Mouse (Mus musculus) CH12.LX (cell line): Measurements from ENCODE around the gene Taar1. TPM values are rescaled to one million over a fixed set of nuclear protein-coding genes. Genes with fewer than 3 reads are reported as not detected.

ENCODE experiments used
- DNase-seq: peaks from one replicate; pipeline ENCODE4 v3.0.0-alpha.2; 2013; ENCODE audit errors: extremely low read depth
- H3K27ac ChIP-seq: 2 replicates; pipeline ENCODE4 v1.5.1; 2012; ENCODE audit warnings: low read depth, mild to moderate bottlenecking, control low read depth, moderate library complexity; ENCODE audit not compliant: insufficient read depth
- H3K27me3 ChIP-seq: replicated peaks from 2 replicates; pipeline ENCODE3; 2012; ENCODE audit warnings: inconsistent platforms
- H3K36me3 ChIP-seq, 2 experiments: replicated peaks in 1 of 2; 2 replicates each; pipeline versions ENCODE3 to v1.6.1; 2012; ENCODE audit warnings: inconsistent platforms in 1 of 2, low read length in 1 of 2, mild to moderate bottlenecking in 1 of 2, mixed read lengths in 1 of 2, moderate library complexity in 1 of 2; ENCODE audit not compliant: control insufficient read depth in 1 of 2, insufficient read depth in 1 of 2
- H3K4me1 ChIP-seq, 2 experiments: 2 replicates each; pipeline ENCODE4 v1.6.1; 2012; ENCODE audit warnings: inconsistent platforms in 1 of 2, moderate library complexity in 1 of 2; ENCODE audit not compliant: insufficient read depth in 2 of 2, control insufficient read depth in 1 of 2
- H3K4me2 ChIP-seq: 2 replicates; pipeline ENCODE4 v1.6.1; 2012; ENCODE audit warnings: low read depth, mild to moderate bottlenecking, control low read depth; ENCODE audit not compliant: poor library complexity, insufficient read depth, severe bottlenecking
- H3K4me3 ChIP-seq, 3 experiments: fragments of 150-350 bp in 1 of 3; sonication (generic) in 1 of 3; replicated peaks in 1 of 3; 2 replicates each; pipeline versions ENCODE3 to v1.5.1; 2011 to 2012; ENCODE audit warnings: low read depth in 2 of 3, low read length in 2 of 3, mild to moderate bottlenecking in 2 of 3, moderate library complexity in 2 of 3, control low read depth in 1 of 3, improper control_type of control experiment in 1 of 3, inconsistent platforms in 1 of 3, mixed read lengths in 1 of 3; ENCODE audit not compliant: poor library complexity in 1 of 3
- H3K79me2 ChIP-seq: replicated peaks from 2 replicates; pipeline ENCODE4 v1.6.1; 2012; ENCODE audit warnings: mild to moderate bottlenecking, moderate library complexity; ENCODE audit not compliant: control insufficient read depth, poor library complexity, insufficient read depth, severe bottlenecking; ENCODE audit errors: extremely low read depth
- H3K9ac ChIP-seq: 2 replicates; pipeline ENCODE4 v1.6.1; 2012; ENCODE audit warnings: low read depth, mild to moderate bottlenecking, control low read depth, moderate library complexity; ENCODE audit not compliant: insufficient read depth
- H3K9me3 ChIP-seq: replicated peaks from 2 replicates; pipeline ENCODE3; 2012; ENCODE audit warnings: low read length, inconsistent platforms, mixed read lengths
- CHD1 ChIP-seq: IDR thresholded peaks from 2 replicates; pipeline ENCODE4 v1.6.1; 2012; ENCODE audit warnings: low read depth, low read length, improper control_type of control experiment, inconsistent platforms
- CHD2 ChIP-seq: IDR thresholded peaks from 2 replicates; pipeline ENCODE4 v1.6.1; 2011; ENCODE audit warnings: low read length, improper control_type of control experiment
- CTCF ChIP-seq, 2 experiments: IDR thresholded peaks in 1 of 2; conservative IDR thresholded peaks in 1 of 2; 2 replicates each; pipeline ENCODE4 v1.5.1; 2011 to 2012; ENCODE audit warnings: low read depth in 2 of 2, low read length in 2 of 2, improper control_type of control experiment in 1 of 2, inconsistent platforms in 1 of 2, mild to moderate bottlenecking in 1 of 2, moderate library complexity in 1 of 2
- E2F4 ChIP-seq: IDR thresholded peaks from 2 replicates; pipeline ENCODE4 v1.6.1; 2011; ENCODE audit warnings: low read depth, low read length, improper control_type of control experiment; ENCODE audit not compliant: insufficient replicate concordance
- ELF1 ChIP-seq: IDR thresholded peaks from 2 replicates; pipeline ENCODE4 v1.6.1; 2014; ENCODE audit warnings: low read depth, mild to moderate bottlenecking, inconsistent platforms, low read length, improper control_type of control experiment
- EP300 ChIP-seq: IDR thresholded peaks from 2 replicates; pipeline ENCODE4 v1.6.1; 2011; ENCODE audit warnings: low read length, improper control_type of control experiment
- HCFC1 ChIP-seq: IDR thresholded peaks from 2 replicates; pipeline ENCODE4 v1.6.1; 2012; ENCODE audit warnings: low read depth, mild to moderate bottlenecking, inconsistent platforms, low read length, improper control_type of control experiment
- IRF4 ChIP-seq: IDR thresholded peaks from 2 replicates; pipeline ENCODE4 v1.6.1; 2014; ENCODE audit warnings: low read depth, mild to moderate bottlenecking, inconsistent platforms, low read length, improper control_type of control experiment
- JUN ChIP-seq: IDR thresholded peaks from 2 replicates; pipeline ENCODE4 v1.6.1; 2011; ENCODE audit warnings: low read depth, mild to moderate bottlenecking, low read length, improper control_type of control experiment, moderate library complexity; ENCODE audit not compliant: insufficient read depth
- MAX ChIP-seq: IDR thresholded peaks from 2 replicates; pipeline ENCODE4 v1.6.1; 2011; ENCODE audit warnings: low read length, improper control_type of control experiment
- MAZ ChIP-seq: IDR thresholded peaks from 2 replicates; pipeline ENCODE4 v1.6.1; 2012; ENCODE audit warnings: low read depth, mild to moderate bottlenecking, inconsistent platforms, low read length, improper control_type of control experiment, moderate library complexity
- MEF2A ChIP-seq: IDR thresholded peaks from 2 replicates; pipeline ENCODE4 v1.6.1; 2014; ENCODE audit warnings: low read depth, mild to moderate bottlenecking, inconsistent platforms, low read length, improper control_type of control experiment, borderline replicate concordance
- MXI1 ChIP-seq: IDR thresholded peaks from 2 replicates; pipeline ENCODE4 v1.6.1; 2011; ENCODE audit warnings: mild to moderate bottlenecking, low read depth, low read length, improper control_type of control experiment
- MYC ChIP-seq: IDR thresholded peaks from 2 replicates; pipeline ENCODE4 v1.6.1; 2011; ENCODE audit warnings: low read depth, mild to moderate bottlenecking, improper control_type of control experiment, low read length
- NELFE ChIP-seq: IDR thresholded peaks from 2 replicates; pipeline ENCODE4 v1.6.1; 2011; ENCODE audit warnings: low read depth, low read length, improper control_type of control experiment
- PAX5 ChIP-seq: IDR thresholded peaks from 2 replicates; pipeline ENCODE4 v1.6.1; 2012; ENCODE audit warnings: low read length, inconsistent platforms, mixed read lengths
- POLR2A ChIP-seq: IDR thresholded peaks from 2 replicates; pipeline ENCODE4 v1.6.1; 2011; ENCODE audit warnings: low read depth, mild to moderate bottlenecking, improper control_type of control experiment, low read length
- POLR2AphosphoS2 ChIP-seq: IDR thresholded peaks from 2 replicates; pipeline ENCODE4 v1.6.1; 2011; ENCODE audit warnings: low read depth, low read length, improper control_type of control experiment
- RAD21 ChIP-seq: IDR thresholded peaks from 2 replicates; pipeline ENCODE4 v1.6.1; 2011; ENCODE audit warnings: low read depth, mild to moderate bottlenecking, low read length, improper control_type of control experiment, moderate library complexity
- SIN3A ChIP-seq: IDR thresholded peaks from 2 replicates; pipeline ENCODE4 v1.6.1; 2012; ENCODE audit warnings: low read length, improper control_type of control experiment, inconsistent platforms
- SMC3 ChIP-seq: IDR thresholded peaks from 2 replicates; pipeline ENCODE4 v1.6.1; 2011; ENCODE audit warnings: low read depth, low read length, improper control_type of control experiment
- TBP ChIP-seq: conservative IDR thresholded peaks from 2 replicates; pipeline ENCODE4 v1.6.1; 2011; ENCODE audit warnings: low read depth, low read length, improper control_type of control experiment
- TCF12 ChIP-seq: IDR thresholded peaks from 2 replicates; pipeline ENCODE4 v1.6.1; 2014; ENCODE audit warnings: low read depth, mild to moderate bottlenecking, inconsistent platforms, low read length, improper control_type of control experiment
- USF1 ChIP-seq: IDR thresholded peaks from 2 replicates; pipeline ENCODE4 v1.6.1; 2014; ENCODE audit warnings: low read depth, mild to moderate bottlenecking, inconsistent platforms, low read length, improper control_type of control experiment
- USF2 ChIP-seq: conservative IDR thresholded peaks from 2 replicates; pipeline ENCODE4 v1.6.1; 2011; ENCODE audit warnings: low read depth, low read length, improper control_type of control experiment
- ZC3H11A ChIP-seq: IDR thresholded peaks from 2 replicates; pipeline ENCODE4 v1.6.1; 2012; ENCODE audit warnings: low read depth, mild to moderate bottlenecking, inconsistent platforms, low read length, improper control_type of control experiment
- ZMIZ1 ChIP-seq: IDR thresholded peaks from 2 replicates; pipeline ENCODE4 v1.6.1; 2012; ENCODE audit warnings: low read depth, mild to moderate bottlenecking, inconsistent platforms, low read length, improper control_type of control experiment
- ZNF384 ChIP-seq: IDR thresholded peaks from 2 replicates; pipeline ENCODE4 v1.6.1; 2012; ENCODE audit warnings: low read depth, low read length, improper control_type of control experiment, inconsistent platforms
- dilution Hi-C: fragments of 300-500 bp; cut with MboI; formaldehyde crosslinking; loops from 2 replicates; pipeline ENCODE4 v1.14.3; 2020; ENCODE audit warnings: low sequenced_read_pairs; ENCODE audit not compliant: extremely low pct_unique_long_range_greater_than_20kb, extremely low pct_ligation_motif_present
- in situ Hi-C: fragments of 300-500 bp; cut with MboI; formaldehyde crosslinking; loops from 3 replicates; pipeline ENCODE4 v1.14.3; 2019; ENCODE audit warnings: low sequenced_read_pairs, low pct_ligation_motif_present, low pct_unique_long_range_greater_than_20kb, mixed read lengths
- polyA plus RNA-seq: library from polyadenylated mRNA; unstranded; fragments of >175 nt; gene quantifications from 2 replicates; pipeline ENCODE4 v1.2.1, GENCODE M21; 2012; ENCODE audit warnings: low read depth; ENCODE audit not compliant: insufficient read length
- total RNA-seq, 2 experiments: library from RNA; depleted of rRNA; stranded (reverse); fragments of 300-350 nt in 1 of 2; fragments of >200 nt in 1 of 2; gene quantifications; 2 replicates each; pipeline ENCODE4 v1.2.3; 2012 to 2014

The Taar1 gene
- total and polyA plus RNA-seq, 3 experiments = not detected

GRCm38 (mm10) chr10:23894601-23895349, 25.4 kb upstream of the Taar1 start, which contains the start of gene Vnn1:
Gene Vnn1 (plus strand): TSS chr10:23894688.
- no peak for DNase-seq
- Histone ChIP-seq H3K27ac (no peak within 1 kb of the TSS), H3K27me3 (no peaks in the 10 kb centered on the region), H3K36me3 (no peaks in the 10 kb centered on the region), H3K9ac (no peak within 1 kb of the TSS), H3K4me3 (no peak within 1 kb of the TSS), H3K4me1 (no peaks in the 10 kb centered on the region), H3K79me2 (no peaks in the 10 kb centered on the region), H3K4me2 (no peak within 1 kb of the TSS), H3K9me3 (peaks cover 7% of the 10 kb centered on the region)
- in situ Hi-C loops = no loop called here
- dilution Hi-C loops = no loop called here
- no peak for TF ChIP-seq USF1
- TF ChIP-seq CHD1 = no peak
- TF ChIP-seq CHD2 = no peak
- TF ChIP-seq EP300 = no peak
- no peak for TF ChIP-seq ZC3H11A
- TF ChIP-seq HCFC1 = no peak
- no peak for TF ChIP-seq E2F4
- TF ChIP-seq ZMIZ1 = no peak
- TF ChIP-seq ELF1 = no peak
- no peak for TF ChIP-seq IRF4
- TF ChIP-seq SMC3 = no peak
- no peak for TF ChIP-seq MAZ
- no peak for TF ChIP-seq TBP
- no peak for TF ChIP-seq RAD21
- no peak for TF ChIP-seq POLR2AphosphoS2
- no peak for TF ChIP-seq MXI1
- TF ChIP-seq POLR2A = no peak
- TF ChIP-seq MEF2A = no peak
- TF ChIP-seq ZNF384 = no peak

GRCm38 (mm10) chr10:23895376-23895775, 24.8 kb upstream of the Taar1 start:
- Histone ChIP-seq H3K27me3 (no peaks in the 10 kb centered on the region), H3K9me3 (peaks cover 7% of the 10 kb centered on the region), H3K79me2 (no peaks in the 10 kb centered on the region), H3K4me3 (no peak overlapping the region), H3K36me3 (no peaks in the 10 kb centered on the region), H3K9ac (no peak overlapping the region), H3K4me2 (no peak overlapping the region), H3K4me1 (no peaks in the 10 kb centered on the region), H3K27ac (no peak overlapping the region)
- TF ChIP-seq SIN3A = no peak
- no peak for TF ChIP-seq RAD21
- TF ChIP-seq TBP = no peak
- TF ChIP-seq JUN = no peak
- TF ChIP-seq USF2 = no peak
- no peak for TF ChIP-seq NELFE
- TF ChIP-seq ELF1 = no peak
- no peak for TF ChIP-seq SMC3
- TF ChIP-seq POLR2AphosphoS2 = no peak
- no peak for TF ChIP-seq MAX
- TF ChIP-seq CHD2 = no peak
- TF ChIP-seq TCF12 = no peak
- TF ChIP-seq MAZ = no peak
- TF ChIP-seq ZMIZ1 = no peak
- no peak for TF ChIP-seq MXI1
- no peak for TF ChIP-seq PAX5
- TF ChIP-seq MYC = no peak
- TF ChIP-seq CHD1 = no peak
- no peak for TF ChIP-seq CTCF (conservative IDR thresholded peaks at IDR 0.05 in 1 of 2, IDR thresholded peaks at IDR 0.05 in 1 of 2; ENCODE audit: low read depth in 2 of 2, low read length in 2 of 2)
- in situ Hi-C loops = no loop called here
- dilution Hi-C loops = no loop called here
- DNase-seq = no peak
